Mouse (Mus musculus) erythroid progenitor cell, adult 5-6 weeks (primary cell): ENCODE measurements around the gene Gm20388. TPM values are rescaled to one million over a fixed set of nuclear protein-coding genes. Genes with fewer than 3 reads are reported as not detected.

Experiments used
- ATAC-seq: replicated peaks from 2 replicates; pipeline ENCODE4 v1.8.0; 2016; ENCODE audit warnings: moderate number of reproducible peaks, mild to moderate bottlenecking, moderate TSS enrichment, inconsistent platforms; ENCODE audit not compliant: poor library complexity, low FRiP score, severe bottlenecking
- total RNA-seq, 2 experiments: library from RNA; stranded (forward) in 1 of 2; stranded (reverse) in 1 of 2; fragments of 150-400 nt in 1 of 2; fragments of 186-747, 209-891 nt in 1 of 2; gene quantifications; 2 replicates each; pipeline versions ENCODE4 v1.2.3 to v1.2.4; 2015 to 2017; ENCODE audit warnings: low replicate concordance in 2 of 2

The Gm20388 gene
- total RNA-seq, 2 experiments from 2014 or later: 4.2 TPM; not detected in 1

DNA sequence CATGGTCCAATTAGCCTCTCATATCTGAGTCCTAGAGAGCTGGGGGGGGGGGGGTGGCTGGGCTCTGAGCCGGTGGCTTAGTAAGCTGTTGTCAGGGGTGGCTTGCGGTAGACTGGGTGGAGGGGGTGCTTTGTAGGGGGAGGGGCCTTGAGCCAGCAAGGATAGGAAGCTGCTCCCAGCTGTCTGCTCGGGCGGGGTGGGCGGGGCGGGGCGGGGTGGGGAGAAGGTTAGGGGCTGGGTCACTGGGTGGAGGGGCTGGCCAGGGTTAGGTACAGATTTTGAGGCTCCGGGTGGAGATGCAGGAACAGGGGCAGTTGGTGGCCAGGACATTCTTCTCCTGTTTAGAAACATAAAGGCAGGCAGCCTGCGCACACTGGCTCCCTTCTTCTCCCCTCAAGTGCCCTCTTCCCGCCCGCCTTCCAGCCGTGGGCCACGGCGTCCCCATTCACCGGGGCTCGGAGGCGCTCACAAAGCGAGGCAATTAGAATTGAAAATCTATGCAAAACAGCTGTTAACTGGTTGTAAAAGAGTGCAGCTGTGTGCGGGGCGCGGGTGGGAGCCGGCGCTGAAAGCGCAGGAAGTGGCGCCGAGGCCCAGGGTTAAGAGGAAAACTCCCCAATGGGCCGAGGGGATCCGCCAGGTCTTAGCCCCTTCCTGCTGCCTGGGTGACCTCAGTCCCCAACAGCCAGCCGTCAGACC, 622.0 kb downstream of the Gm20388 start:
- ATAC-seq: no peak

DNA sequence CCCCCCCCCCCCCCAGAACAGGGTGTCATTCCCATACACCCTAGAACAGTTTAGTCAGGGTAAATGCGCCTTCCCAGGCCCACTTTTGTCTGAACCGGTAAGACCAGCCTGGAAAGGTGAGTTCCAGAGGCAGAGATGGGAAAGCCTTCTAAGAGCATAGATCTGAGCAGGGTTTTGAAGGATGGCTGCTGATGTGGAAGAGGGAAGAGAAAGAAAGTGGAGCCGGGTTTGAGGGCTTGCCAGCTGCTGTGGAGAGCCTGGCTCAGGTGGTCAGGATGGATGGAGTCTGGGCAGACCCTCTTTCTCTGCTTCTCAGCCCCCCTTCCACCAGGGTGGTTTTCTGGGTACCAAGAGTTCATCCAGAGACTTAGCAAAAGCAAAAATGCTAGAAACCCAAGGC, 622.7 kb downstream of the Gm20388 start:
- no peak for ATAC-seq

DNA sequence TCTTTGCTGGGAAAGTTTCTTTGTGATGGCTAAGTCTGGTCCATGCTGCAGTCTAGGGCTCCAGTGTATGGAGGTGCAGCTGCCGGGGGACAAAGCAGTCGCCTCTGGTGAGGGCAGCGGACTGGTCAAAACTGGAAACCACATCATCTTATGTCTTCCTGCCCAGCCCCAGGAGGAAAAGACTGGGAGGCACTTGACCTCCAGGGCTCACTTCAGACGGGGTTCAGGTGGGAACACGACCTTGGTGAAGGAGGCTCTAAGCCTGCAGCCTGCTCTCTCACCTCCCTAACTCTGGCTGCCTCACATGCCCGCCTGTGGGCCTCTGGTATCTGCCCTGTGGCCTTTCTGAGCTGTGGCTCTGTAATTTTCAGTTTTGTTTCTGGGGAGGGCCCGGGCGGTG, 623.4 kb downstream of the Gm20388 start:
- ATAC-seq: no peak

DNA sequence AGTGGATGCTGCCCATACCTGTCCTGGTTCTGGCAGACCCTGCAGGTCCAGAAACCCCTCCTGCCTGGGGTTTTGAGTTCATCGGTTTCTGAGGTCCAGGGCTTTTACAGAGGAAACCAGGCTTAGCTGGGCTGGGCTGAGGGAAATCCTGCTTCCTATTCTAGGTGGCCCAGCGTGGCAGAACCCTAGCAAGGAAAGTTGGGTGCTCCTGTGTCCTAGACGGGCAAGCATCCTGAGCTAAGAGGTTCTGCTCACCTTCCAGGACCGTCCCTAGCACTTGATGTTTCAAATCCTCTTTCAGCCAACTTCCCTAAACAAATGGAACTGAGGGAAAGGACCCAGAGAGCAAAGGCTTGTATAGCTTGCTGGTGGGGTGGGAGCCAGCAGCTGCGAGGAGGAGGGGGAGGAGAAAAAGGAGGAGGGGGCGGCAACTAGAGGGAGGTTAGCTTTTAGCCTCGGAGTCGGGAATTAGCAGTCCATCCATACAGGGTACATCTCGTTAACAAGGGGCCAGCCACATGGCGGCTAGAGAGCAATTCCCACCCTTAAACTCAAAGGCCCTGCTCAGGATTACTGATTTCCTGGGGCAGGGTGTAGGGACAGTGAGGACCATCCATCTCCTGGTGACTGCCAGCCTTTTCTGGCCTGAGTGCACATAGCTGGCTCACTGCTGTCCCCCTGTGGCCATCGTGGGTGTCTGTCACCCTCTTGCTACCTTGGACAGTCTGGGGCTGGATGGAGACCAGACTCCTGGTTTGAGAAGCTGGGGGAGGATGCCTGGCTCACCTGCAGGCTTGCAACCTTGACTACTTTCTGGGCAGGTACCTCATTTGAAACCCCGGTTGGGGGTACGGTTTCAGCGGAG, 624.1 kb downstream of the Gm20388 start:
- peak; percentile 56 for ATAC-seq

DNA sequence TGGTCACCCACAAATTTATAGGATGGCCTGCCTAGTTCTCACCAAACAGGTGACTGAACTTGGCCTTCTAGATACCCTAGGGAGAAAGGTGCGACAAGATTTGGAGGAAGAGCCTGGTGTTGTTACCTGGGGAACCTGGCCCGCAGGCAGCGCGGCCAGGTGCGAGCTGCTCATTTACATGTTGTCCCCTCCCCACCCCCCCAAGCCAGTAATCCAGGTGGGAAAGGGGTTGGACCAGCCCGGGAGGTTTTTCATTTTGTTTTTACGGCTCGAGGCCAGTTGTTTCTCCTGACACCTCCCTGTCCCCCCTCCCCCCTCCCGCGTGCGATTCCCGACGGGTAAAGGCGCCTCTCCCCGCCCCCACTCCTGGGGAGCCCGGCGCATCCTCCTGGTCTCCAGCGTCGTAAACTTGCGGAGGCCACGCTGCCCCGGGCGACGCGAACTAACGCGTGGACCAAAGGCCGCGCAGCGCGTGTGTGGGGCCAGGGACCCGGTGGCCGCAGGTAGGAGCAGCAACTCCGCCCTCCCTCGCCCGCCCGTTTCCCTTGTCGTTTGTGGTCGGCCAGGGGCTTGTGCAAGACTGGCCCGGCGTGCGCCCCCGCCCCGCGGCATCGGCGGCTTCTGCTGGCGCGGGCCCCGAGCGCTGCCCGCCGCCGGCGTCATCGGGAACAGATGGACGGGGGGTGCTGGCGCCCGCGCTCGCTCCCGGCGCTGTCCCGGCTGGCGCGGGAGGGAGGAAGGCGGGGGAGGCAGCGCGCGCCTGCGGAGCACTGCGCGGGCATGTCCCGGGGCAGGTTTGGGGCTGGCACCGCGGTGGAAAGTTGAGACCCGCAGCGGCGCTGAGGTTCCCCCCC, 625.0 kb downstream of the Gm20388 start:
- no peak for ATAC-seq

DNA sequence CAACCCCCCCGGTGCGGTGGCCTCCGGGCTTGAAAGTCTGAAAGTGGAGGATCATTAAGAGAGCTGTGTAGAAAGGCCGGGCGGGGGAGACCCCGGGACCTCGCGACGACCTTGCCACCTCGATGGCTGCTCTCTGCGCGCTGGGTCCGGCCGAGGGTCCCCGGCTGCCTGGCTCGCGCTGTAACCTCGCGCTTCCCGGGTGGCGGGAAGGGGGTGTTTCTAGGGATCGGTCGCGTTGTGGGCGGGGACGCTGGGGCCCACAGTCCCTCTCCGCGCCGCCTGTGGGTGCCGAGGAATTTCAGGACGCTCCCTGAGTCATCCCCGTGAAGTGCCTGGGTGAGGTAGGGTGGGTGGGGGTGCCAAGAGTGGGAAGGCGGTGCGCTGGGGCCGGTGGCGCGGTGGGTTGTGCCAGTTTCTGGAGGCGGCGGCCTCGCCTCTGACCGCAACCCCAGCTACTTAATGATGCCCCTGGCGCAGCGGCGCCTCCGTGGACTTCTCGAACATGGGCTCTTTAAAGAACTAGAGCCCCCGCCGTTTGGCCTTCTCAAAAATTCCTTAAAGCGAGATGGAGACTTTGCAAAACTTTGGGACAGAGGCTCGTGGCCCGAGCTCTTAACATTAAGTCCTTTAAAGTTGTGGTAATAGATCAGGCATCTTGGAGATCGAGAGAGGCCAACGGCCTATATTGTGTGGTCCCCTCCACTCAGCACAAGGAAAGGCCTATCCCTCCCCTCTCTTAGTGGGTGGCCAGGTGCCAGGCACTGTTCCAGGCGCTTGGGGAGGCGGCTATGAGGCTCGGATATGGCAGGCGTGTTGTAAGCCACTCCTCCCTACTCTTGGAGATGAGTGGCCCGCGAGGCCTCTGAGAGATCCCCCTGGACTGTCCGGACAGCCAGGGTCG, 625.9 kb downstream of the Gm20388 start:
- no peak; the same call in 1 of the 2 replicates for ATAC-seq

DNA sequence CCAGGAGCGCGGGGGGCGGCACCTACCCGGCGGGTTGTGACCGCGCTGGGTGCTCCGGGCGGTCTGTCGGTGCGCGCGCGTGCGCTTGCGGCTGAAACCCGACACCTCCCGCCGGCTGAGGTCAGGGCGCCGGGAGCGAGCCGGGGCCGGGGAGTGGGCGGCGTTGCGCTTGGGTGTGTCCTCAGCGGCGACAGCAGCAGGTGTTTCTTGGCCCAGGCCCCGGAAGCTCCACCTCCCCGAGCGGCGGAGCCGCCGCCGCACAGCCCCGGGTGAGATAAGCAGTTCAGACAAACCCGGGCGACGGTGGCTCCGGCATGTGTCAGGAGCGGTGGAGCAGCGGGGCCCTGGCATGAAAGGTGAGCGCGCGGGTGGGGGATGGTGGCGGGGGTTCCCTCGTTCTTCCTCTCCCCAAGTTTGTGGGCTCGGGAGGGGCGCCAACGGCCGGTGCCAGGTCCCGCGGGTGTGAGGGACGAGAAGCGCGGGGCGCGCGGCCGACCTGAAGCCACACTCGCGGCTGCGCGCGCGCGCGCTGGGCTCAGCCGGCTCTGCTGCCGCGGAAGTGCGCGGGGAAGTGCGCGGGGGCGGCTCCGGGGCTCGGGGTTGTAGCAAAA, 626.7 kb downstream of the Gm20388 start:
- peak; percentile 71 for ATAC-seq

DNA sequence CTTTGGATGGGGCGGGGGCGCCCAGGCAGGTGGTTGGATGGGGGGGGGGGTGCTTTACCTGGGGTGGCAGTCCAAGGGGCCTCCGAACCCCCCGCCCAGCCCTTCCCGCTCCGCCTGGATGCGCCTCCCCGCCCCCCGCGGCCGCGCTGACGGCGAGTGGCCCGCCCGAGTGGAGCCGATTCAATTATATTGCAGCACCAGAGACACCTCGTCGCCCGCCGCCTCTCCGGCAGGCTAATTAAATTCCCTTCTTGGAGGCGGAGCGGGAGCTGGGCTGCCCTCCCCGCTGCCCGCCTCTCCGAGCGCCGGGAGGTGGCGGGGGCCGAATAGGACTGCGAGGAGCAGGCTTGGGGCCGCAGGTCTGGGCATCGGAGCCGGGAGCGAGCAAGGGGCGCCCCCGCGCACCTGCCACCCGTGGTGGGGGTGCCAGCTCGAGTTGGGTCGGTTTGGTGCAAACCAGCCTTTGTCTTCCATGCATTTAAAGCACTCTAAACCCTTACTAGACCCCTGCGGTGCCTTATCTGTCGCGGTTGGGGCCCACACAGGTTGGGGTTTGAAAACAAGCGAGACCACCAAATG, 627.3 kb downstream of the Gm20388 start:
- ATAC-seq: no peak

DNA sequence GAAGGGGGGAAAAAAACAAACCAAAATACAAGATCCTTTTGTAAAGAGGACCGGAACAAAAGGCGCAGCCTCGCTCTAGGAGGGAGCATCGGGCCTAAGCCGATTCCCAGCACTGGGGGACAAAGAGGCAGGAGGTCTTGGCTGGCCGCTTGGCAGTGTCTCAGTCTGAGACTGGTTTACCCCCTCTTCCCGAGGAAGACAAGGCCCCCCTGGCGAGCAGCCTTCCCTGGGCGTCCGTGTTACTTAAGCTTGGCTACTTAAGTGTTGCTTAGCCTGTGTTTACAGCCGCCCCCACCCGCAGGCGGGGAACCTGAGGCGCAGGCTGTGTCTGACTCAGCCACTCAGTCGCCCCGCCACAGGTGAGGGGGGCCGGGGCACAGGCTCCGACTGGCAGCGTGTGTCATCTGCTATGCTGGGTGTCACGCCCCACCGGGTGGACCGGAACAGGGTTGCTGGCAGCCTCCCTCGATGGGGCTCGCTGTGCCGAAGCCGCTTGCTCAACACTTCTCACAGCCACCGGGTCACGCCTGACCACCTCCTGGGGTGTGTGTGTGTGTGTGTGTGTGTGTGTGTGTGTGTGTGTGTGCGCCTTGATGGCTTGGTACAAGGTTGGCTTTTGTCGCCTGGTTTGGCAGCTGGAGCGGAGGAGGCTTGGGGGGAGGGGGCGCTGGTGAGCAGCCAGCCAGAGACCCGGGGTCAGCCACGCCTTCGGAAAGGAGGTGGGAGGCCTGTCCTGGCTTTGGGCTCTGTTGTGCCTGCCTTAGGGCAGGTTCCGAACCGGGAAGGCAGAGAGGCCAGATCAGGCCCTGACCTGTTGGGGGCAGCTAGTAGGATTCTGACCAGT, 628.0 kb downstream of the Gm20388 start:
- peak; percentile 30 for ATAC-seq

DNA sequence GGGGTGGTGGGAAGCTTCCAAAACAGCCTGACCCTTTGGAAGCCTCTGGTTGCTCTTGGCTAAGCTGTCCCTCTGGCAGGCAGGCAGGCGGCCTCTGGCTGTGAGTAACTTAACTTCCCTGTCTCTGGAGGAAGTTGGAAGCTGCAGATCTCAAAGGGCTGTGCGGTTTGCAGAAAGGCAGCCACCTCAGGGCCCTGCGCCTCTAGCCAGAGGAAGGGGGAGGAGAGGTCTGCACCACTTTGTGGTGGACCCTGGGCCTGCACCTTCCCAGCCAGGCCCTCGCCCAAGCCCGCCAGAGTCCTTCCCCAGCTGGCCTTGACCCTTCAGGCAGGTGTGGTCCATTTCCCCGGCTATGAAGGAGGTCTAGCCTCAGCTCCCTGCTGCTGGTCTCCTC, 628.7 kb downstream of the Gm20388 start:
- ATAC-seq: no peak

DNA sequence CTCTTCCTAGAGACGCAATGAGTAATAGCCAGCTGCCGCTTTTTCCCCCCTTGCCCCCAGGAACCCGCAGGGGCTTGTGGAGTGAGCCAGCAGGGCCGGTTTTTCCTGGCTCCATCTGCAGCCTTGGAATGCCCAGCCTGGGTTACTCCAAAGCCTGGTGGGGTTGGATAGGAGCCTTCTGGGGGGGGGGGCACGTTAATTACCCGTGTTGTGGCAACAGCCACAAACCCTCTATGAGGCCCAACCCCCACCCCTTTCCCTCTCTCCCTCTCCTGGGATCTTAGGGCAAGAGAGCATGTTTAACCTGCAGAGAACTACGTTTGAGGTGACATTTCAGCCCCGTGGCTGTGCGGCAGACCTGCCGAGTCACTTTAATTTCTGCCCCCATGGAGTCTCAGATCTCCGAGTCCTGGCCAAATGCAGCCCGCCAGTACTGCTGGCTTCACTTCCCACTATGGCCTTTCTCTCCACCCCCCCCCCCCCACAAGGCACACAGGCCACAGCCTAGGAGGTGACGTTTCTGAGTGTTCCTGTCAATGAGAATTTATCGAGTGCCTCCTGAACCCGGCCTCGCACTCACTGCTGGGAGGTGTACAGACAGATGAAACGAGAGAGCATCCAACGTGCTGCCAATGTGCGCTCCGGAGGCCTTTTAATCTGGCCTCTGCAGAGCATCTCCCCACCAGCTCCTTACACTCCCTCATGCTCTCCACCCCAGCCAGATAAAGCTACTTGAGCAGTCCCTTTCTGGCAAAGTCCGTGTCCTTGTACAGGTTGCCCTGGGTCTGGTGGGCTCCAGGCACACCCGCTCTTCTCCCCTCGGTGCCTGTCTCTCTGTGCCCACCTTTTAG, 629.4 kb downstream of the Gm20388 start:
- peak; percentile 50 for ATAC-seq

DNA sequence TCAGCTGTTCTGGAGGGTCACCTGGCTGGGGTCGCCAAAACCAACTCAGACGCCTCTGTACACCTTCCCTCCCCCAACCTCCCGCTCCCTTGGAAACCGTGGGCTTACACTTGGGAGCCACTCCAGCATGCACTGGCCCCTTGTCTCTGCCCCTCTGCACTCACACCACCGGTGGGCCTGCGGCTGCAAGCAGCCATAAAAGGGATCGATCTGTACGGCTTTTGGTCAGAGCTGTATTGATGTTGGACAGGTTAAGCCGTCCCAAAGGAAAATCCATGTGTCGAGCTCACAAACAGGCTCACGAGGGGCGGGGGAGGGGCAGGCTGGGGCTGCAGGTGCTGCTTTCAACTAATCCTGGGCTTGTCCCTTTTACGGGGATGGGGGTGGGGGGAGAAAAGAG, 632.4 kb downstream of the Gm20388 start:
- ATAC-seq: no peak

DNA sequence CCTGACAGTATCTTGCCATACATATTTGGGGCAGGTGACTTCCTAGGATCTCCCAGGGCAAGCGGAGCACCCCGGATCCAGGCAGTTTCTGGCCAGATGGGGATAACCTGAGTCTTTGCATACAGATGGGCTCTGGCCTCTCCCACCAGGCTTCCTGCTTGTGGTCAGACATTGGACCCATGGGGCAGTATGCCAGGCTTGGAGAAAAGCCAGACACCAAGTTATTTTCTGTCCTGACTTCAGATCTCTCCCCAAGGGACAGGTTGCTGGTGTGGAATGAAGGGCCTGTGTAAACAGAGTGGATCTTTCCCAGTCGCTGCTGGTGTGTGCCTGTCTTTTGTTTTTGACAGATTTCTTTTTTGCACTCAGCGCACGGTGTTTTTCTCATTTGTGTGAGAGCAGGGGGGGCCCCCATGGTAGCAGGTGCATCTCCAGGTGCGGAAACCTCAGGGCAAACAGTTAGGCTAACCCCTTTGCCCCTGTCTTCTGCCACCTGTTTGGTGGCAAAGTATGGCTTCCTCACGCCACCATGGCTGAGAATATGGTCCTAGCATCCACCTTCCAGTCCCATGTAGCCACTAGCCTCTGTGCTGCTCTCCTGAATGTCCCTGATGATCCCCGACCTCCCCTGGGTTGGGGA, 632.9 kb downstream of the Gm20388 start:
- no peak for ATAC-seq

DNA sequence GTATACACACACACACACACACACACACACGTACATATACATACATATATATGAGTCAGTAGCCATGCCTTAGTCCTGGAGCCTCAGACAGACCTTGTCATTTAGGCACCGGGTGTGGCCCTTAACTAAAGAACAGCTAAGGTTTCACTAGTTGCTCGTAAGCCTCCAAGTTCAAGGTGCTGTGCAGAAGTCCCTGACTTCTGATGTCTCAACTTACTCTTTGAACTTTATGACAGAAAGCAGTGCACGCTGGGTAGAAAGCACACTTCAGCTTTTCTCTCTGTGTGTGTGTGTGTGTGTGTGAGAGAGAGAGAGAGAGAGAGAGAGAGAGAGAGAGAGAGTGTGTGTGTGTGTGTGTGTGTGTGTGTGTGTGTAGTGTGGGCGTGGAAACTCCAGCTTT, 633.5 kb downstream of the Gm20388 start:
- ATAC-seq: no peak

DNA sequence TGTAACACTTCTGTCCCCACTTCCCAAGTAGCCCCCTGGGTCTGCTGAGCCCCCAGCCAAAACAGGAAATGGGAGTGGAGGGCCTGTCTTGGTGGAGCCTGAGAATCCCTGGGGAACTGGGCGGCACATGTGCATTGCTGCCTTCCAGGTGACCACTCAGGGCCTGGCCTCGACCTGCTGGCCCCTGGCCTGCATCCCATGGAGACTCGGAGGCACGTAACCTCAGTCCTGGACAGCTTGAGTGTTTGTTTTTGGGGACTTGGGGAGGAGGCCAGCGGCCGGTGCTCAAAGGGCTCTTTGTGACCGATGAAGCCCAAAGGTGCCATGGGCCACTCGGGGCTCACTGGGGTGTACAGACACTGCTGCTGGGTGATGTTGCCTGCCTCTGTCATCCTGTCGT, 636.9 kb downstream of the Gm20388 start:
- no peak for ATAC-seq

DNA sequence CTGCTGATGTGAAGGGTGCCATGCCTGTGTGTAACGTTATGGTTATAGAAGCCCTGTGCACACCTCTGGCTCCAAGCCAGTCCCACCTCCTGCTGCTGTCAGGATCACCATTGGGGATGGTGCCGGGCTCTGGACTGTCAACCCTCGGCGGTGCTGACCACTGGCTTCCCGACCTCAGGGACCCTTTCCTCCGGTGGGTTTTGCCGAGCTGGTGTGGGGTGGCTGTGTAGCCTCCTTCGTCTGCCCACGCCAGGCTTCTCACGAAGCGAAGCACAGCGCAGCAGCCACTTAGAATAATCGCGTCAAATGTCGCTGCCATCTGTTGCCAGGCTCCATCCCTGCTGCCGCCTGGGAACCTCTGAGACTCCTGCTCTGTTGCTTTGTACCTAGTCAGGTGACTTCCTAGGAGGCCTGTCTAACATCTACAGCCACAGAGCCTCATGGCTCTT, 637.7 kb downstream of the Gm20388 start:
- no peak for ATAC-seq
